Comparison of ENCODE assay signal across 37 mouse cellular contexts in genomic region chr10:41024860-41025259, GRCm38 (mm10). TPM values are rescaled to one million over a fixed set of nuclear protein-coding genes. Genes with fewer than 3 reads are reported as not detected.
DNase-seq lines count a peak whose midpoint lies in the region; ATAC-seq and TF ChIP-seq lines count a peak whose summit lies in the region.
"Had no signal": no experiment of that assay in that cellular context is flagged by ENCODE, and none has a peak within 500 bp of the region (broad histone marks: within the 10 kb centered on the region; RNA-seq: fewer than 3 reads in every experiment).

No protein-coding gene starts in this region.

- ATAC-seq in midbrain, embryonic 11.5 days (ENCODE audit: low FRiP score): no peak
- no peak for ATAC-seq in midbrain, embryonic 16.5 days
- ATAC-seq in liver, embryonic 12.5 days: peak; percentile 88
- 0 out of 2 replicates have a peak, but pooled peaks have one; percentile 31 for ATAC-seq in liver, postnatal 0 days
- ATAC-seq: forebrain, embryonic 16.5 days; intestine, embryonic 16.5 days had no signal

- no peaks in the 10 kb centered on the region; the same call in 1 of the 2 replicates for H3K9me3 ChIP-seq in midbrain, embryonic 11.5 days (ENCODE audit: control insufficient read depth, low read length)
- H3K9me3 ChIP-seq in midbrain, embryonic 16.5 days (replicated peaks; ENCODE audit: control insufficient read depth, low read length, poor library complexity, severe bottlenecking): peaks cover 1% of the 10 kb centered on the region; the same call in 1 of the 2 replicates
- no peaks in the 10 kb centered on the region for H3K9me3 ChIP-seq in liver, embryonic 12.5 days (replicated peaks)
- H3K9me3 ChIP-seq in liver, postnatal 0 days (ENCODE audit: low read length): no peaks in the 10 kb centered on the region
- H3K9me3 ChIP-seq: forebrain, embryonic 10.5 days; heart, embryonic 10.5 days; heart, embryonic 15.5 days; hindbrain, embryonic 13.5 days; megakaryocyte, embryonic 14.5 days had no signal

- TF ChIP-seq EP300 in liver, postnatal 0 days (IDR thresholded peaks at IDR 0.05; ENCODE audit: low read depth): peak; percentile 81

- no peak overlapping the region for H3K9ac ChIP-seq in midbrain, embryonic 11.5 days (ENCODE audit: low read length)
- H3K9ac ChIP-seq in midbrain, embryonic 16.5 days (ENCODE audit: low read depth, low read length): no peak overlapping the region
- no peak overlapping the region; the same call in 1 of the 2 replicates for H3K9ac ChIP-seq in liver, embryonic 12.5 days
- no peak overlapping the region for H3K9ac ChIP-seq in liver, postnatal 0 days (replicated peaks)
- H3K9ac ChIP-seq: heart, embryonic 15.5 days; hindbrain, embryonic 13.5 days had no signal

- no peaks in the 10 kb centered on the region for H3K36me3 ChIP-seq in midbrain, embryonic 11.5 days (ENCODE audit: control insufficient read depth, insufficient read depth, low read length)
- H3K36me3 ChIP-seq in midbrain, embryonic 16.5 days (ENCODE audit: control insufficient read depth, insufficient read depth, low read length): no peaks in the 10 kb centered on the region
- no peaks in the 10 kb centered on the region for H3K36me3 ChIP-seq in liver, embryonic 12.5 days
- H3K36me3 ChIP-seq in liver, postnatal 0 days (replicated peaks; ENCODE audit: insufficient read depth, low read length): no peaks in the 10 kb centered on the region
- H3K36me3 ChIP-seq: forebrain, embryonic 10.5 days; heart, embryonic 10.5 days; heart, embryonic 15.5 days; hindbrain, embryonic 13.5 days had no signal

- H3K27ac ChIP-seq in midbrain, embryonic 11.5 days (ENCODE audit: low read depth, low read length): no peak overlapping the region
- H3K27ac ChIP-seq in midbrain, embryonic 16.5 days (ENCODE audit: low read length): no peak overlapping the region
- peak overlapping the region; percentile 42 for H3K27ac ChIP-seq in liver, embryonic 12.5 days
- no peak overlapping the region for H3K27ac ChIP-seq in liver, postnatal 0 days (ENCODE audit: low read depth)
- H3K27ac ChIP-seq: forebrain, embryonic 10.5 days; heart, embryonic 10.5 days; heart, embryonic 15.5 days; hindbrain, embryonic 13.5 days; kidney, postnatal 0 days; stomach, postnatal 0 days had no signal

- no peak overlapping the region for H3K4me3 ChIP-seq in midbrain, embryonic 11.5 days (ENCODE audit: low read depth, low read length)
- H3K4me3 ChIP-seq in midbrain, embryonic 16.5 days (ENCODE audit: low read depth, low read length): no peak overlapping the region
- H3K4me3 ChIP-seq in liver, embryonic 12.5 days: no peak overlapping the region
- no peak overlapping the region for H3K4me3 ChIP-seq in liver, postnatal 0 days (ENCODE audit: low read depth, low read length)
- H3K4me3 ChIP-seq: forebrain, embryonic 10.5 days; heart, embryonic 10.5 days; heart, embryonic 15.5 days; hindbrain, embryonic 13.5 days; megakaryocyte, embryonic 14.5 days had no signal

- WGBS in midbrain, embryonic 11.5 days: 54% methylated on average over 1 of the region's 1 CpGs
- 46% methylated on average over 1 of the region's 1 CpGs for WGBS in midbrain, embryonic 16.5 days
- WGBS in liver, embryonic 12.5 days (ENCODE audit: insufficient replicate concordance): 12% methylated on average over 1 of the region's 1 CpGs
- 13% methylated on average over 1 of the region's 1 CpGs for WGBS in liver, postnatal 0 days (ENCODE audit: insufficient replicate concordance)

- TF ChIP-seq CTCF in liver, postnatal 0 days (IDR thresholded peaks at IDR 0.05; ENCODE audit: low read depth): no peak

- no peak overlapping the region for H3K4me2 ChIP-seq in midbrain, embryonic 11.5 days
- H3K4me2 ChIP-seq in midbrain, embryonic 16.5 days (ENCODE audit: low read length): no peak overlapping the region
- no peak overlapping the region for H3K4me2 ChIP-seq in liver, embryonic 12.5 days
- no peak overlapping the region for H3K4me2 ChIP-seq in liver, postnatal 0 days (ENCODE audit: low read depth, low read length)
- H3K4me2 ChIP-seq: heart, embryonic 15.5 days; hindbrain, embryonic 13.5 days had no signal

- no peaks in the 10 kb centered on the region for H3K4me1 ChIP-seq in midbrain, embryonic 11.5 days (ENCODE audit: control insufficient read depth, insufficient read depth, low read length)
- H3K4me1 ChIP-seq in midbrain, embryonic 16.5 days (ENCODE audit: control insufficient read depth, insufficient read depth, low read length): no peaks in the 10 kb centered on the region
- peaks cover 19% of the 10 kb centered on the region for H3K4me1 ChIP-seq in liver, embryonic 12.5 days
- peaks cover 4% of the 10 kb centered on the region for H3K4me1 ChIP-seq in liver, postnatal 0 days (ENCODE audit: insufficient read depth)
- H3K4me1 ChIP-seq: hindbrain, embryonic 13.5 days; megakaryocyte, embryonic 14.5 days had no signal

- no peaks in the 10 kb centered on the region for H3K27me3 ChIP-seq in midbrain, embryonic 11.5 days (ENCODE audit: control insufficient read depth, insufficient read depth, low read length)
- no peaks in the 10 kb centered on the region for H3K27me3 ChIP-seq in midbrain, embryonic 16.5 days (ENCODE audit: control insufficient read depth, insufficient read depth, low read depth, low read length)
- H3K27me3 ChIP-seq in liver, embryonic 12.5 days (replicated peaks): no peaks in the 10 kb centered on the region
- H3K27me3 ChIP-seq in liver, postnatal 0 days (ENCODE audit: insufficient read depth, low read length): no peaks in the 10 kb centered on the region
- H3K27me3 ChIP-seq: heart, embryonic 15.5 days; hindbrain, embryonic 13.5 days had no signal

- DNase-seq in midbrain, embryonic 11.5 days (ENCODE audit: low spot score, missing footprints): peak; percentile 53
- no peak for DNase-seq in liver, postnatal 0 days
- no peak for DNase-seq in adrenal gland, adult 2 months
- no peak for DNase-seq in retina, postnatal 1 day
- DNase-seq in layer of hippocampus, postnatal 10 days (ENCODE audit: low spot score in 2 of 2): no peak
- DNase-seq: adrenal gland, postnatal 36 days; cerebellum, adult 9-10 months; cerebellum, postnatal 36 days; heart, postnatal 4 days; kidney, adult 8-10 months; kidney, postnatal 4 days; layer of hippocampus, postnatal 36 days; lung, postnatal 36 days; midbrain, embryonic 14.5 days; right cerebral cortex, adult 18-20 months; spleen, adult 18-20 months; thymus, adult 18-20 months; thymus, postnatal 25 days had no signal

RNA-seq across cellular contexts. Expression of gene Gpr6, which starts 47.2 kb away (rescaled TPM):
- polyA plus RNA-seq in midbrain, embryonic 11.5 days (2014; fragmentation: Nextera tagmentation; extraction: Ambion mirVana): 0.10 TPM in 1 of 2 replicates, not detected in the other
- 3.3 and 4.4 TPM in 2 replicates for polyA plus RNA-seq in midbrain, embryonic 16.5 days (2015; fragmentation: Nextera tagmentation; extraction: Ambion mirVana)
- not detected in 2 replicates for polyA plus RNA-seq in liver, embryonic 12.5 days (2016; fragmentation: Nextera tagmentation; extraction: Ambion mirVana)
- polyA plus RNA-seq in liver, postnatal 0 days (2015; fragmentation: Nextera tagmentation; extraction: Ambion mirVana): not detected in 2 replicates
- not detected for total RNA-seq in adrenal gland, adult 2 months (2021)
- not detected in 2 replicates for polyA plus RNA-seq in adrenal gland, adult 2 months (2012; rRNA removed)
- total RNA-seq in layer of hippocampus, postnatal 10 days (2021): 1 to 10 TPM; 4.1 to 4.5 TPM
- total RNA-seq: adrenal gland, postnatal 36 days; gastrocnemius, adult 8-10 months; heart, postnatal 4 days; liver, adult 2 months; neutrophil, adult 5-6 weeks had no signal
- polyA plus RNA-seq: embryonic facial prominence, embryonic 11.5 days; forebrain, embryonic 10.5 days; gonadal fat pad, adult 2 months; heart, embryonic 10.5 days; heart, embryonic 15.5 days; intestine, embryonic 16.5 days; kidney, postnatal 0 days; limb, embryonic 11.5 days; liver, adult 2 months; lung, embryonic 16.5 days; neural tube, embryonic 11.5 days had no signal

Comparison
In these comparisons a context has a peak if more than half of its experiments do, and no peak if none do; other contexts are left out.
1. ATAC-seq: peak in liver, embryonic 12.5 days (single experiment) and liver, postnatal 0 days (single experiment); none in midbrain, embryonic 11.5 days (single experiment) and midbrain, embryonic 16.5 days (single experiment).